Mouse (Mus musculus): Measurements from ENCODE around the gene Tmem30b.

The Tmem30b gene

DNA sequence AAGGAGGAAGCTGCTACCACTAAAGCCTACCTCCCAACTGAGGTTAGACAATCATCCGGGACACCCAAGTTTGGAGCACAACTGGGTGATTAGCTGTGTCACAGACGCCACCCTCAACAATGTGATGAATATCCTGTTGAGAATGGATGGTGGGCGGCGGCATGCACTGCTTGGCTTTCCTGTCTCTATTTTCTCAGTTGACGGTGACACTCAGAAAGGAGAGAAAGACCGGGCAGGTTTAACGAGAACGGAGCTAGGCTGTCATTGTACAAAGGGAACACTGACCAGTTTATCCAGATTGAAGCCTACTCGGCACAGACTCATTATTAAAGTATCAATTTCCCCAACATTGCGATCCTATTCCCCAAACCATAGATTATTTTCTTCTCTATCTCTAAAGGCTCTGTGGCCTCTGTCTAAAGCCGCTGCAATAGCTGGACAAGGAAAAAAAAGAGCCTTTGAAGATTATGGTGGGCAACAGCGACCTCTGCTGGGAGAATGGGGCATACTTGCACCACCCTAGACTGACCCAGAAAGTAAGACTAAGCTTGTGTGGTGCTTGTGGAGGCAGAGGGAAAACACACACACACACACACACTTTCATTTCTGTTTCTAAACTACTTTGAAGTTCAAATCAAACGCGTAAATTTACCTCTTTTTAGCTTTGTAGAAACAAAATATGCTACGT lies 29.0 kb downstream of the Tmem30b start:
- peak; percentile 92 for DNase-seq (ENCODE audit: low spot score)

DNA sequence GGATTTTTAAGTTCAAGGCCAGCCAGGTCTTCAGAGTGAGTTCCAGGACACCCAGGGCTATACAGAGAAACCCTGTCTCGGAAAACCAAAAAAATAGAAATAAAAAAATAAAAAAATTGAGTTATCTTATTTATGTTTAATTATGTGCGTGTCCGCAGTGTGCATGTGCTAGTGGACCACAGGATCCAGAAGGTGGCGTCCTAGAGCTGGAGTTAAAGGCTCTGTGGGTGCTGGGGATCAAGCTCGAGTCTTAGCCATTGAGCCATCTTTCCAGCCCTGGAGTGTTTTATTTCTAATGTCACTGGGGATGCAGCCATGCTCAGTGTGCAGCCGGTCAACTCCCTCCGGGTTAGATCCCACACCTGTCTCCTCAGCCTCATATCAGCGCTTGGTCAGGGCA lies 29.7 kb downstream of the Tmem30b start:
- no peak for DNase-seq (ENCODE audit: low spot score)

DNA sequence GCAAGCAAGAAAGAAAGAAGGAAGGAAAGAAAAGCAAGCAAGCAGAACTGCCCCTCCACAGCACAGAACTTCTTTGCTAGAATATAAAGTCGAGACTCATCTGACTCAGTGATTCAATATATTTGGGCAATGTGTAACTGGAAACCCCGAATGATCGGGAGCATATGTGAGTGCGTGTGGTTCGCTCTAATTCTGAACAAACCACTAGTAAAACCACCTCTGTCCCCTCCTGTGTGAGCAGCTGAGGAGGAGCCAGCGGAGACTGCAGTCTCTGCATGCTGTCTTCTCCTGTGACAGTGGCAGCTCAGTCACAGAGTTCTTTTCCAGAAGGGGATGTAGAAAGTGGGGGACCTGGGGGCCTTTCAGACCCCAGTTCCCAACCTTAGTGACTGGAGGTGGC lies 31.5 kb downstream of the Tmem30b start:
- no peak for DNase-seq (ENCODE audit: low spot score)

DNA sequence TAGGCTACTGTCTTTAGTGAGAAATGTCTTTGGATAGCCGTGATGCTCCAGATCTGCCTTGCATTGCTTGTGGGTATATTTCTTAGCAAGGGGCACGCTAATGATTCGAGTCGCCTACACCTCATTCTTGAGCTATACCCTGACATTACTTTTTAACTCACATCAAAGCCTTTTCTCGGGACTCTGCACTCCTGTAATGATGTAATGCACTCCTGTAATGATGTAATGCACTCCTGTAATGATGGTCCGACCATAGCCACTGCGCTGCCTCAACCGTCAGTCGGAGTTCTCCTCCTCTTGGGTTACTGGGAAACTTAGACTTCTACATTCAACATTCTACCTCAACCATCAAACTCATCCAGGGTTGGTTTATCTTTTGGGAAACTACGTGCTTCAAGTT lies 32.2 kb downstream of the Tmem30b start:
- no peak for DNase-seq (ENCODE audit: low spot score)

DNA sequence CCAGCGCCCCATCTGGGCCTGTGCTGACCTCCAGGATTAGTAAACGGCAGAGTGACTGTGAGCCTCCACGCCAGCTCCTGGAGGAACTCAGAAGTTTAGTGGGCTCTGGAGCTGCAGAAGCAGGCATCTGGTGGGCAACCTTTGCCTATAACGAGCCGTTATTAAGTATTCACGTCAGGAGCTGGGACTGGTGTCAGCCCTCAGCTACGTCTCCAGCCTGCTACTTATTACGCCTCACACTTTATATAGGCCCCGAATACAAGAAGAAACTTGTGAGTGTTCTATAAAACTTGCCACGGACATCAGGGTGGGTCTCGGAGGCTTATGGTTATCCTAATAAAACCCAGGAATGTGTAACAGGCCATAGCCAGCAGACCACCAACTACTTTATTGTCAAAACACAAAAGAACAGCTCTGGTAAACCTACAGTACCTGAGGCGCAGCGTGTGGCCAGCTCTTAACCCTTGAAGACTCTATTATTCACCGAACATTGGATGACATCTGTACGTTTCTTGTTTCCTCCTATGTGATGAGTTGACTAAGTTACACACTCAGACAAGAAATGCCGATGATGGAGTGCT lies 34.6 kb downstream of the Tmem30b start:
- no peak for DNase-seq (ENCODE audit: low spot score)

DNA sequence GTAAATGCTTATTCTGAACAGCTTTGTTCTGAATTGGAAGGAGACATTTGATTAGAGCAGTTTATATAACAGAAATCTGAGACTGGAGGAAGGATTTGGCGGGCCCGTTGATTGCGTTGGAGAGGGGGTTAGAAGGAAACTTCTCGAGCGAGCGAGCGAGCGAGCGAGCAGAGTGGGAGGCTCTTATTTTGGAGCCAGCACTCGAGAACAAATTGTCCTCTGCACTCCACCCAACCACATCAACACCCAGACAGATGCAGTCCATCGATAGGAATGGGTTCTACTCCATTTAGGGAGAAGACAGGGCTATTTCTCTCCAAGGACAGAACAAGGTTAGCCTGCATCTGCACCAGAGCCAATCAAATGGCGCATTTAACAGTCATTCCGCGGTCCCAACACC lies 39.1 kb downstream of the Tmem30b start:
- DNase-seq (ENCODE audit: low spot score) = no peak

DNA sequence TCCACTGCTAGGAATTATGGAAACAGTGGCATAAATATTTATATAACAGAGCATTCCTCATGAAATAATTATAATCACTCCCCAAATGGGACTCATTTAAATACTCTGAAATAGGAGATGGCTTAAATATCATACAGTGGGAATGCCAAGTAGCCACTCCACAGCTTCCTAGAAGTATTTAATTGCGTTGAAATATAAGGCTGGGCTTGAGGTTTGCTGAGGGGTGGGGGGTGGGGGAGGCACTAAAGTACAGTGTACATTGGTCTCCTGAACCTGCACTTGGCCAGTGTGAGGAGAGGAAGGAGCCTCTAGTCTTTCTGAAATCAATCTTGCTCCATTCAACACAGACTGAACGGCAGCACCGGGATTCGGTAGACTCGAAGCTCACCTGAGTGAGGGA lies 39.5 kb downstream of the Tmem30b start:
- DNase-seq (ENCODE audit: low spot score) = no peak

DNA sequence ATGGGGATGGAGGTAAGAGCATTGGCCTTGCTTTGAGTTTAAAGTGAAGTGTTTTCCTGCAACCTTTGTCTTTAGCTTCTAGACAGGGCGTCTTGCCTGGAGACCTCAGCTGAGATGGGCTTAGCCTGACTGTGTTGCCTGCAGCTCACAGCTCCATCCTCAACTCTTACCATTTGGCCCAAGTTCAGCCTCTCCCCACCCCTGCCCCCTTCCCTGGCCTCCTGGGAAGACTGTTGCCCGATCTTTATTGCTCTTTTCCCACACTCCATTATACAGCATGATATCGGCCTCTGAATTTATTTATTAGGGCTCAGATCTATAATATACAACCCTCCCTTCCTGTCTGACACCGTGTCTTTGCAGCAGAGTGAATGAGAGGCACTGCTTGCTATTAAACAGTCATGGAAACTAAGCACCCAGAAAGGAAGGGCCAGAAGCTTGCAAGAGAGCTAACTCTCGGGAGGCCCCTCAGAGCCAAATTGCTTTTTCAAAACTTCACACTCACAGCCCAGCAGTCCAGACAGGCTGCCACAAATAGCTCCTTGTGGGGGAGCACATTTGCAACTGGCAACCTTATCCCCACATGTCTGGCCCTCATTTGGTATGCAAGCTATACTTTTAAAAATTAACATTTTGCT lies 45.4 kb downstream of the Tmem30b start:
- DNase-seq (ENCODE audit: low spot score) = no peak

DNA sequence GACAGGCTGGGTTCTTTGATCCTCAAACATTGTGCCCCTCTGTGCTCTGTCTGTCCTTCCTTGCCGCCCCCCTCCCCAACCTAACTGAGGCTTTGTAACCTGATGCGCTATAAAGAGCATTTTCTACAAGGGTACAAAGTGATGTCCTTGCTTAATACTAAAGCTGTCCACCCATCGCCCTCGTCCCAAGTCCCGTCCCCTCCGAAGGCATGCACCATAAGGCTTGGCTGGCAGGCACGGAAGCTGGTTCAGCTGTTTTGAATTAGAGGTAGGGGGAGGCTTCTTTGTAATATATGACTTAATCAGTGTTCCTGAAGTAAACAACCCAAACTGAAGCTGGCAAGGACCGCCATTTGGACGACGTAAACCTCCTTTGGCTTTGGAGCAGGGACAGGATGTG lies 51.0 kb downstream of the Tmem30b start:
- DNase-seq (ENCODE audit: low spot score) = peak; percentile 55

DNA sequence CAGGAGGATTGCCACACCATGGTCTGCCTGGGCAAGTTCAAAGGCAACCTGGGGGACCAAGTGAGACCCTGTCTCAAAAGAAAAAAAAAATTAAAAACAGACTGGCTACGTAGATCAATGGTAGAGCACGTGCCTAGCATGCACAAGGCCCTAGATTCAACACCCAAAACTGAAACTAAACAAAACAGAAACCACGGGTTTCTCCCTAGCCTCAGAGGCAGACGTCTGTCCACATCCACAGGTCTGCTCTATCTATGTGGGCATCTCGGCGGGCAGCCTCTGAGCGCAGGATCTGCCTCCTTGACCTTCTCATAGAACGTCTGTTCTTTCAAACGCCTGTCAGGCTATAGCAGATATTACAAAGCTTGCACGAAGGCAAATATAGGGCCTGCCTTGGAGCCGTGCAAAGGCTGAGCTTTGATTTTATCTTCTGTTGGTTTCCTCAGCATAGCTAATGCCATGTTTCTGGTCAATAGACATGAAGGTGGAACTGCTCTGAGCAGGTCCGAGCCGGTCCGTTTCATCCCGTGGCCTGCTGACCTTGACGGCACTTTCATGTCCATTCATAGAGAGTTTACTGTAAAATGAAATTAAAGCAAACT lies 52.2 kb downstream of the Tmem30b start:
- DNase-seq (ENCODE audit: low spot score) = no peak

All from embryo, embryonic 10.5 days (tissue).